Mouse (Mus musculus): ENCODE results near the gene Prdx5. TPM values are rescaled to one million over a fixed set of nuclear protein-coding genes. Genes with fewer than 3 reads are reported as not detected.

Gene Prdx5
- polyA plus RNA-seq, 1 experiment from 2014 or later, result 210 TPM

DNA sequence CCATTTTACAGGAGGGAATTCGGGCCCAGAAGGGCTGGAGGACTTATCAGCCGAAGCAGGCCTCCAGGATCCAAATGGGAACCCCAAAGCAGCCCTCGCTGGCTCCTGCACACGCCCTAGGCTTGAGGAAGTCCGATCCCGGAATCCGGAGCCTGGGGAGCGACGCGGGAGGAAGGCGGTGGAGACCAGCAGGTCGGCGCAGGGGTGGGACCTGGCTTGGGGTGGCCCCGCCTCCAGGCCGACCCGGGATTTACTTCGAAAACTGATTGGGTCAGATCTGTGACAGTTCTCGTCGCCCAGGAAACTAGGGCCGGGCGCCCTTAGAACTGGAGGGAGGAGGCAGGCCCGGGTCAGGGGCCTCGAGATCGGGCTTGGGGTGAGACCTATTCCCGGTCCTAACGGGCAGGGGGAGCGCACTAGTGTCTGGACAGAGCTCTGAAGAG, 32.4 kb upstream of the Prdx5 start, which contains the start of gene Gpr137:
Gpr137 (minus strand) TSS at position 232 of the 443 bp plus-strand sequence.
- peak within 1 kb of the TSS; percentile 98 for H3K4me2 ChIP-seq (ENCODE audit: low read length)
- peak; percentile 86 for ATAC-seq (ENCODE audit: insufficient number of reproducible peaks, insufficient read depth, low FRiP score, low read depth)
- H3K36me3 ChIP-seq (ENCODE audit: control insufficient read depth, insufficient read depth, low read length), result peaks cover 20% of the 10 kb centered on the region; the same call in 1 of the 2 replicates
- peak within 1 kb of the TSS; percentile 69 to 82 for H3K4me3 ChIP-seq (ENCODE audit: control insufficient read depth in 1 of 2, insufficient read depth in 1 of 2, low read depth in 1 of 2, low read length in 2 of 2)
- H3K9ac ChIP-seq (ENCODE audit: low read length), result peak within 1 kb of the TSS; percentile 89
- under 1% methylated on average over 27 of the region's 27 CpGs for WGBS
- no peaks in the 10 kb centered on the region for H3K27me3 ChIP-seq (ENCODE audit: control insufficient read depth, insufficient read depth, low read length)
- no peaks in the 10 kb centered on the region for H3K9me3 ChIP-seq (ENCODE audit: control insufficient read depth, low read length)
- peak within 1 kb of the TSS; percentile 91 to 92 for H3K27ac ChIP-seq (replicated peaks in 1 of 2; ENCODE audit: control insufficient read depth in 1 of 2, insufficient read depth in 1 of 2, low read depth in 2 of 2, low read length in 2 of 2)
- peaks cover 10 to 18% of the 10 kb centered on the region in 2 experiments for H3K4me1 ChIP-seq (ENCODE audit: control insufficient read depth in 2 of 2, insufficient read depth in 2 of 2, low read length in 2 of 2)

DNA sequence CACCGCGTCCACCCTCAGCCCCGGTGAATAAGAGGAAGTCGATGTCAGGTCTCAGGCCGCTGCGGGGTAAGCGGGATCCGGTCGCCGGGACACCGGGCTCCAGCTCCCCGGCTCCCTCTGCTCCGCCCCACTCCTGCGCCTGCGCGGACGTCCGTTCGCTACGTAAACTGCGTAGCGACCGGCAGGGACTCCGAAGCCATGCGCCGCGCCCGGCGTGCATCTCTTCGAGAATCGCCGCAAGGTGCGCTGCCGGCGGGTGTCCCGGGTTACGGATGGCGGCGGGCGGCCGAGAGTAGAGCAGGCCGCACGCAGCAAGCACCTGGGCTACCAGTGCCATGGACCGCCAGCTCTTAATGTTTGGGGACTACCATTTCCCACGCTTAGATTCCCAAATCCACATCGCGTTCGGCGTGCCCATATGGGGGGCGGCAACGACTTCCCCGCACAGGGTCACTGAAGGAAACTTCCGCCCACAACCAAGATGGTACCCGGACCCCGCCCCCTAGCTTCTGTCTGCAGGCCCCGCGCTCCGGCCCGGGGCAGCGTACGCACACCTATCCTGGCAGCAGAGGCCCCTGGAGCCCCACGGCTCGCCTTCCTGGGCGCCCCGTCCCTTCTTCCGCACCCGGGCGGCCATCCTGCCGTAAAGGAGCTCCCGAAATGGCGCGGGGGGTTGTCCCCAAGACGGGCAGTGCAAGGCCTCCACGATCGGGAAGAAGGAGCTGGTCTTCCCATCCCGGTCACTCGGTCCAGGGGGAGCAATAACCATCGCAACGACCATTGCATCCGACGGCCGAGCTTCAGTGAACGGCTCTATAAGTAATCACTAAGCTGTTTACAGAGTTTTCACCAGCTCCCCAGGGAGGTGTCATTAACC, 31.7 kb upstream of the Prdx5 start, which contains the start of gene Bad:
Bad (plus strand) TSS at position 490 of the 877 bp plus-strand sequence.
- under 1% methylated on average over 83 of the region's 83 CpGs for WGBS
- peaks cover 10 to 18% of the 10 kb centered on the region in 2 experiments for H3K4me1 ChIP-seq (ENCODE audit: control insufficient read depth in 2 of 2, insufficient read depth in 2 of 2, low read length in 2 of 2)
- no peaks in the 10 kb centered on the region for H3K9me3 ChIP-seq (ENCODE audit: control insufficient read depth, low read length)
- H3K4me3 ChIP-seq (ENCODE audit: control insufficient read depth in 1 of 2, insufficient read depth in 1 of 2, low read depth in 1 of 2, low read length in 2 of 2), result peak within 1 kb of the TSS; percentile 69 to 82
- peaks cover 20% of the 10 kb centered on the region; the same call in 1 of the 2 replicates for H3K36me3 ChIP-seq (ENCODE audit: control insufficient read depth, insufficient read depth, low read length)
- H3K27me3 ChIP-seq (ENCODE audit: control insufficient read depth, insufficient read depth, low read length), result no peaks in the 10 kb centered on the region
- H3K27ac ChIP-seq (replicated peaks in 1 of 2; ENCODE audit: control insufficient read depth in 1 of 2, insufficient read depth in 1 of 2, low read depth in 2 of 2, low read length in 2 of 2), result peak within 1 kb of the TSS; percentile 91 to 92
- H3K9ac ChIP-seq (ENCODE audit: low read length), result peak within 1 kb of the TSS; percentile 89
- peak within 1 kb of the TSS; percentile 98 for H3K4me2 ChIP-seq (ENCODE audit: low read length)
- ATAC-seq (ENCODE audit: insufficient number of reproducible peaks, insufficient read depth, low FRiP score, low read depth), result peak; percentile 76

DNA sequence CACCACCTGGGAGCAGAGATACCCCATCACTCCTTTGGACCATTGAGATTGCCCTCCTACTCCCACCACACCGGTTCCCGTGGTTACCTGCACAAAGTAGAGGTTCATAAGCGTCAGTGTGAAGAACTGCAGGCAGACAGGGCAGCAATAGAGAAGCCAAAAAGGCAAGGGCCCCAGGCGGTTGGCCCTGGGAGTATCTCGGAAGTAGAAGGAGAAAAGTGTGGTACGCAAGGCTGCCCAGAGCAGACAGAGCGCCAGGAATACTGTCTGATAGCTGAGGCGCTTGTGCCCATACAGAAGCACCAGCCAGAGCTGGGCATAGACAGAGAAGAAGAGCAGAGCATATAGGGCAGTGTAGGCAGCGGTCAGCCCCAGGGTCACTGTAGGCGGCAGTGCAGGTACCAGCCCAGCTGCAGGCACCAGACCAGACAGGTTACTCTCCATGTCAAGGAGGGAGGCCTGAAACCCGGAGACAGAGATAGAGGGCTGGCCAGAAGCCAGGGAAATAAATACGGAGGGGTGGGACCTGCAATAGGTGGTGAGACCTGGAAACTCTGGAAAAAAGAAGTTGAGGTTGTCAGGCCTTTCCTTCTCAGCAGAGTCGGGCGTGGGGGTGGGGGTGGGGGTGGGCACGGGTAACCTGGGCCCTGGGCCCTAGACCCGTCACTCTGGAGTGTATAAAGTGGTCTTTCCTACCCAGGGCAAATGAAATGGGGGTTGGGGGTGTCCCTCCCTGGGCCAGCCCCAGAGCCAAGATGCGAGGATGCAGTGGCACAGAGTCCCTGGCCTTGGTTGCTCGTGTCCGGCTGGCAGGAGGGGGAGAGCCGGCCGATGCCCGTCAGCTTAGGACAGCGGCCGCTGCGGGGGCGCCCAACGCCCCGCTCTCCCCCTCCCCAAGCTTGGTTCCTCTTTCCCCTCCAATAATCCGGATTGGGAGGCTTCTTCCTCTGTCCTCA, 30.8 kb upstream of the Prdx5 start:
- Histone ChIP-seq H3K4me2 (ENCODE audit: low read length) (peak overlapping the region; percentile 98), H3K36me3 (ENCODE audit: control insufficient read depth, insufficient read depth, low read length) (peaks cover 16% of the 10 kb centered on the region; the same call in 1 of the 2 replicates), H3K27ac (replicated peaks in 1 of 2; ENCODE audit: control insufficient read depth in 1 of 2, insufficient read depth in 1 of 2, low read depth in 2 of 2, low read length in 2 of 2) (peak overlapping the region; percentile 43 to 68), H3K27me3 (ENCODE audit: control insufficient read depth, insufficient read depth, low read length) (peaks cover 8% of the 10 kb centered on the region), H3K4me3 (ENCODE audit: control insufficient read depth in 1 of 2, insufficient read depth in 1 of 2, low read depth in 1 of 2, low read length in 2 of 2) (peak overlapping the region; percentile 69 to 82), H3K4me1 (ENCODE audit: control insufficient read depth in 2 of 2, insufficient read depth in 2 of 2, low read length in 2 of 2) (peaks cover 10 to 18% of the 10 kb centered on the region in 2 experiments), H3K9ac (ENCODE audit: low read length) (peak overlapping the region; percentile 89), H3K9me3 (ENCODE audit: control insufficient read depth, low read length) (no peaks in the 10 kb centered on the region)
- 18% methylated on average over 29 of the region's 29 CpGs for WGBS
- ATAC-seq (ENCODE audit: insufficient number of reproducible peaks, insufficient read depth, low FRiP score, low read depth), result no peak

DNA sequence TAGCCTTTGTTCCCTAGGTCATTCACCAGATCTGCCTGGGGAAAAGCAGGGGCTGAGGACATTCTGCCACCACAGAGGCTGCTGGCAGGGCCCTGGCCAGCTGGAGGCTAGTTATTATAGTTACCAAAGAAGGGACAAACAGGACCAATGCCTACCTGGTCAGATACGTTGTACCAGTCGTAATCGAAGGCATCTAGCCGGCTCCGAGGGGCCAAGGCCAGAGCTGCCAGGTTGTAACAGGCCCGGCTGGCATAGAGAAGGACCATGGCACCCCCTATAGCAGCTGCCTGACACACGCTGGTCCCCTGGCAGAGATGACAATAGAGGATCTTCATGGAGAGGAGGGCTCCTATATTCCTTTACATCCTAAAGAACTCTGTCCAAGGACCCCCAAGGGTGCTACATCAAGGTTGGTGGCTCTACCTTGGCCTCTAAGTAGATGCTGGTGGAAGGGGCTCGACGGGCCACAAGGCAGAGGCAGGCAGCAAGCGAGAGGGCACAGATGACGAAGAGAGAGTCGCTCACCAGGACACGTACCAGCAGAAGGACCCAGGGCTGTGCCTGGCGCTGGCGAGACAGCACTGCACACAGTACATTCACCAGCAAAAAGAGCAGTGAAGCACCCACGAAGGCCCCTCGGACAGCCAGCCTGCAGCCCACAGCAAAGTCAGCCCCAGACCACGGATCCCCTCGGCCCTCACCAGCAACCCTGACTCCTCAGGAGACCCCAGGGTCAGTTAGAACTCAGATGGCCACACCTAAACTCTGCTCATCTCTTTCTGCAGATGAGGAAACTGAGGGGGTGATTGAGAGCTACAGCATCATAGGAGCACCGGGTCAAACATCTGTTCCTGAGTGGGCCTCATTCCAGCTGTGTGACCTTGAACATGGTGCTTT, 29.4 kb upstream of the Prdx5 start:
- H3K27ac ChIP-seq (replicated peaks in 1 of 2; ENCODE audit: control insufficient read depth in 1 of 2, insufficient read depth in 1 of 2, low read depth in 2 of 2, low read length in 2 of 2), result no peak overlapping the region
- peaks cover 21% of the 10 kb centered on the region for H3K27me3 ChIP-seq (ENCODE audit: control insufficient read depth, insufficient read depth, low read length)
- H3K4me2 ChIP-seq (ENCODE audit: low read length), result no peak overlapping the region
- H3K36me3 ChIP-seq (ENCODE audit: control insufficient read depth, insufficient read depth, low read length), result peaks cover 11% of the 10 kb centered on the region; the same call in 1 of the 2 replicates
- H3K4me1 ChIP-seq (ENCODE audit: control insufficient read depth in 2 of 2, insufficient read depth in 2 of 2, low read length in 2 of 2), result peaks cover 10 to 18% of the 10 kb centered on the region in 2 experiments
- H3K9me3 ChIP-seq (ENCODE audit: control insufficient read depth, low read length), result no peaks in the 10 kb centered on the region
- no peak overlapping the region for H3K9ac ChIP-seq (ENCODE audit: low read length)
- no peak overlapping the region for H3K4me3 ChIP-seq (ENCODE audit: control insufficient read depth in 1 of 2, insufficient read depth in 1 of 2, low read depth in 1 of 2, low read length in 2 of 2)
- WGBS, result 84% methylated on average over 20 of the region's 20 CpGs
- ATAC-seq (ENCODE audit: insufficient number of reproducible peaks, insufficient read depth, low FRiP score, low read depth), result no peak

DNA sequence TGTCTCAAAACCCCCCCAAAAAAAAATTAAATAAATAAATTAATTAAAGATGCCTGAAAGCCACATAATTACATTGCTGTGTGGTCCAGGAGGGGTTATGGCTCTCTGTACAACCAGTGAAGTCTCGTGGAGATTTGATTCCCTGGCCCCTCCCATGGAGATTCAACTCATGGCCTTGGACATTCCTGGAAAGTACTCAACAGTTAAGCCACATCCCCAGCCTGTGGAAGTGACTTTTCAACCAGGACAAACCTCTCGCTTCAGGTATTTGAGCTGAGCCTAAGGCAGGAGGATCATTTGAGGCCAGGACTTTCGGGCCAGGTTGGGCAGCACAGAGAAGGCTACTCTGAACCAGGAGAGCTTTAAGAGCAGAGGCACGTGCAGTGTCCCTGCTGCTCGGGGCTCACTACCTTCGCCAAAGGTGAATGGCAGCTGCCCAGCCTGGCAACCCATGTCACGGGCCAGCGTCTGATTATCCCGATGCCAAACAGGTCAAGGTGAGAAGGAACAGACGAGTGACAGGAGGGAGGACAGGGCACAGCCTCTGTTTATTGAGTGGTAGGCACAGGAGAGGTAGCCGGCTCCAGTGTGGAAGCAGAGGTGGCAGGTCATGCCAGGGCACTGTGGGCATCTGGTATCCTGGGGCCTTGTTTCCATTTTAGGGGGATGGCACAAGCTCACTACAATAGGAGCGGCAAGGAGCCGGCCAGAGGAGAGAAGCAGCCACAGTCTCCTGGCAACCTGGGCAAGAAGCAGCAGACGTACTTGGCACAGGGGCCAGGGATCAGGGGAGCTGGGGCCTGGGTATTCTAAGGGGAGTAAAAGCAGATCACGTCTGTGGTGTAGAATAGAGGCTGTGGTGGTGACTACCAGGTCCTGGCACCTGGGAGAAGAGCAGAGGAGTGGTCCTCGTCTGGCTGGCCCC, 27.9 kb upstream of the Prdx5 start:
- Histone ChIP-seq H3K9ac (ENCODE audit: low read length) (0 out of 2 replicates have a peak overlapping the region, but pooled peaks have one; percentile 2), H3K27ac (replicated peaks in 1 of 2; ENCODE audit: control insufficient read depth in 1 of 2, insufficient read depth in 1 of 2, low read depth in 2 of 2, low read length in 2 of 2) (no peak overlapping the region), H3K4me3 (ENCODE audit: control insufficient read depth in 1 of 2, insufficient read depth in 1 of 2, low read depth in 1 of 2, low read length in 2 of 2) (no peak overlapping the region), H3K36me3 (ENCODE audit: control insufficient read depth, insufficient read depth, low read length) (0 out of 2 replicates have a peak, but pooled peaks cover 6% of the 10 kb centered on the region), H3K27me3 (ENCODE audit: control insufficient read depth, insufficient read depth, low read length) (peaks cover 36% of the 10 kb centered on the region), H3K4me1 (ENCODE audit: control insufficient read depth in 2 of 2, insufficient read depth in 2 of 2, low read length in 2 of 2) (peaks cover 9 to 25% of the 10 kb centered on the region in 2 experiments), H3K9me3 (ENCODE audit: control insufficient read depth, low read length) (no peaks in the 10 kb centered on the region), H3K4me2 (ENCODE audit: low read length) (no peak overlapping the region)
- WGBS, result 77% methylated on average over 16 of the region's 16 CpGs
- no peak for ATAC-seq (ENCODE audit: insufficient number of reproducible peaks, insufficient read depth, low FRiP score, low read depth)

DNA sequence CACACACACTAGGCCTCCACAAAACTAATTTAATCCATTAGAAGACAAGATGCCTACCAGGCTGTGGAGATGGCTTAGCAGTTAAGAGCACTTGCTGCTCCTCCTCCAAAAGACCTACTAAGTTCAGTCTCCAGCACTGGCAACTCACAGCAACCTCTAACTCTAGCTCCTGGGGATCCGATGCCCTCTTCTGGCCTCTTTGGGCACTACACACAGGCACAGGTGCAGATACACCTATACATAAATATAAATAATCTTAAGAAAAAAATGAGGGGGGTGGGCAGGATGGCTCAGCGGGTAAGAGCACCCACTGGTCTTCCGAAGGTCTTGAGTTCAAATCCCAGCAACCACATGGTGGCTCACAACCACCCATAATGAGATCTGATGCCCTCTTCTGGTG, 26.4 kb upstream of the Prdx5 start:
- Histone ChIP-seq H3K4me3 (ENCODE audit: control insufficient read depth in 1 of 2, insufficient read depth in 1 of 2, low read depth in 1 of 2, low read length in 2 of 2) (no peak overlapping the region), H3K4me2 (ENCODE audit: low read length) (no peak overlapping the region), H3K9ac (ENCODE audit: low read length) (no peak overlapping the region), H3K36me3 (ENCODE audit: control insufficient read depth, insufficient read depth, low read length) (0 out of 2 replicates have a peak, but pooled peaks cover 6% of the 10 kb centered on the region), H3K27ac (replicated peaks in 1 of 2; ENCODE audit: control insufficient read depth in 1 of 2, insufficient read depth in 1 of 2, low read depth in 2 of 2, low read length in 2 of 2) (no peak overlapping the region), H3K9me3 (ENCODE audit: control insufficient read depth, low read length) (no peaks in the 10 kb centered on the region), H3K27me3 (ENCODE audit: control insufficient read depth, insufficient read depth, low read length) (peaks cover 51% of the 10 kb centered on the region), H3K4me1 (ENCODE audit: control insufficient read depth in 2 of 2, insufficient read depth in 2 of 2, low read length in 2 of 2) (peaks cover 8 to 22% of the 10 kb centered on the region in 2 experiments)
- ATAC-seq (ENCODE audit: insufficient number of reproducible peaks, insufficient read depth, low FRiP score, low read depth), result no peak
- whole genome bisulfite sequencing, result 16% methylated on average over 3 of the region's 3 CpGs
